Comparison of ENCODE assay signal across 12 mouse cellular contexts in genomic region chr17:14824938-14825337, GRCm38 (mm10).
DNase-seq lines count a peak whose midpoint lies in the region; ATAC-seq lines count a peak whose summit lies in the region.
"Had no signal": no experiment of that assay in that cellular context is flagged by ENCODE, and none has a peak within 500 bp of the region (broad histone marks: within the 10 kb centered on the region; RNA-seq: fewer than 3 reads in every experiment).

No protein-coding gene starts in this region.

- no peaks in the 10 kb centered on the region for H3K27me3 ChIP-seq in forebrain, embryonic 13.5 days
- H3K27me3 ChIP-seq: heart, embryonic 13.5 days; lung, embryonic 15.5 days had no signal

- peak; percentile 1 for DNase-seq in cerebellum, adult 18-20 months
- no peak for DNase-seq in cerebellum, adult 11 months
- peak; percentile 27 to 33 for DNase-seq in layer of hippocampus, postnatal 10 days (ENCODE audit: low spot score in 2 of 2)
- no peak for DNase-seq in layer of hippocampus, adult 18-20 months (ENCODE audit: low spot score in 2 of 2)
- peak; percentile 54 for DNase-seq in adrenal gland, adult 18-20 months (ENCODE audit: low spot score in 2 of 2)
- DNase-seq in gastrocnemius, postnatal 10 days: peak; percentile 33
- DNase-seq in natural killer cell, adult 2 months (ENCODE audit: low spot score in 2 of 2): no peak
- DNase-seq: kidney, adult 11 months; right cerebral cortex, postnatal 25 days had no signal

- H3K9me3 ChIP-seq in forebrain, embryonic 13.5 days (replicated peaks): no peaks in the 10 kb centered on the region
- H3K9me3 ChIP-seq: heart, embryonic 13.5 days; lung, embryonic 15.5 days had no signal

- H3K4me2 ChIP-seq in forebrain, embryonic 13.5 days: no peak overlapping the region
- H3K4me2 ChIP-seq: heart, embryonic 13.5 days; lung, embryonic 15.5 days had no signal

- no peaks in the 10 kb centered on the region for H3K4me1 ChIP-seq in forebrain, embryonic 13.5 days
- H3K4me1 ChIP-seq: heart, embryonic 13.5 days had no signal

- no peak overlapping the region for H3K27ac ChIP-seq in forebrain, embryonic 13.5 days
- H3K27ac ChIP-seq: heart, embryonic 13.5 days; lung, embryonic 15.5 days had no signal

- ATAC-seq in forebrain, embryonic 13.5 days: no peak

- no peaks in the 10 kb centered on the region for H3K36me3 ChIP-seq in forebrain, embryonic 13.5 days (ENCODE audit: poor library complexity, severe bottlenecking)
- H3K36me3 ChIP-seq: heart, embryonic 13.5 days; lung, embryonic 15.5 days had no signal

- WGBS in forebrain, embryonic 13.5 days: 63% methylated on average over 5 of the region's 5 CpGs

- no peak overlapping the region for H3K9ac ChIP-seq in forebrain, embryonic 13.5 days
- H3K9ac ChIP-seq: heart, embryonic 13.5 days; lung, embryonic 15.5 days had no signal

- no peak overlapping the region for H3K4me3 ChIP-seq in forebrain, embryonic 13.5 days
- H3K4me3 ChIP-seq: heart, embryonic 13.5 days; lung, embryonic 15.5 days had no signal

Comparison
In these comparisons a context has a peak if more than half of its experiments do, and no peak if none do; other contexts are left out.
1. DNase-seq: peak in cerebellum, adult 18-20 months (2 of 2), layer of hippocampus, postnatal 10 days (2 of 2), adrenal gland, adult 18-20 months (2 of 2) and gastrocnemius, postnatal 10 days (single experiment); none in cerebellum, adult 11 months (single experiment), layer of hippocampus, adult 18-20 months (0 of 2) and natural killer cell, adult 2 months (0 of 2).